Mouse (Mus musculus) neural tube, embryonic 12.5 days (tissue): ENCODE measurements around the gene Asf1b. TPM values are rescaled to one million over a fixed set of nuclear protein-coding genes. Genes with fewer than 3 reads are reported as not detected.

Experiments
- ATAC-seq: fragments of 200-750 bp; cut with Nextera tagmentation; 2 replicates; pipeline ENCODE4 v1.8.0; 2017; ENCODE audit warnings: low read depth, mild to moderate bottlenecking, moderate TSS enrichment, moderate library complexity; ENCODE audit not compliant: low FRiP score
- H3K27ac ChIP-seq: fragments of 300-500 bp; sonication (generic); 2 replicates; pipeline ENCODE4 v1.5.1; 2016
- H3K27me3 ChIP-seq: fragments of 300-500 bp; sonication (generic); replicated peaks from 2 replicates; pipeline ENCODE4 v1.6.1; 2016; ENCODE audit warnings: mild to moderate bottlenecking
- H3K36me3 ChIP-seq: fragments of 300-500 bp; sonication (generic); 2 replicates; pipeline ENCODE4 v1.6.1; 2016; ENCODE audit warnings: mild to moderate bottlenecking
- H3K4me1 ChIP-seq: fragments of 300-500 bp; sonication (generic); 2 replicates; pipeline ENCODE4 v1.6.1; 2016
- H3K4me2 ChIP-seq: fragments of 300-500 bp; sonication (generic); replicated peaks from 2 replicates; pipeline ENCODE4 v1.6.1; 2016; ENCODE audit warnings: mild to moderate bottlenecking
- H3K4me3 ChIP-seq: fragments of 300-500 bp; sonication (generic); 2 replicates; pipeline ENCODE4 v1.5.1; 2016
- H3K9ac ChIP-seq: fragments of 300-500 bp; sonication (generic); 2 replicates; pipeline ENCODE4 v1.6.1; 2016; ENCODE audit warnings: mild to moderate bottlenecking
- H3K9me3 ChIP-seq: fragments of 300-500 bp; sonication (generic); 2 replicates; pipeline ENCODE4 v1.6.1; 2016; ENCODE audit warnings: mild to moderate bottlenecking
- WGBS: fragments of 180-500 bp; shearing (Covaris S2); methylation state at CpG from one replicate; pipeline ENCODE4 v1.1.7; 2016; 5-methylcytosine and 5-hydroxymethylcytosine counted together
- polyA plus RNA-seq: library from polyadenylated mRNA; unstranded; fragments of >200 nt; fragmentation: Nextera tagmentation; extraction: Ambion mirVana; gene quantifications from 2 replicates; pipeline ENCODE4 v1.2.1, GENCODE M21; 2016

Gene Asf1b
- polyA plus RNA-seq, 1 experiment from 2014 or later = 37.1 TPM

- Histone ChIP-seq H3K4me3 (no peak overlapping the region), H3K9ac (no peak overlapping the region), H3K36me3 (peaks cover 23% of the 10 kb centered on the region), H3K27ac (no peak overlapping the region), H3K9me3 (no peaks in the 10 kb centered on the region), H3K4me1 (peaks cover 17% of the 10 kb centered on the region), H3K27me3 (no peaks in the 10 kb centered on the region), H3K4me2 (no peak overlapping the region)
- ATAC-seq = no peak
- WGBS = 93% methylated on average over 4 of the region's 4 CpGs
Observed at GRCm38 (mm10) chr8:83971121-83971520, 15.8 kb downstream of the Asf1b start.

GRCm38 (mm10) chr8:83971661-83972060, 16.4 kb downstream of the Asf1b start:
- Histone ChIP-seq H3K4me2 (peak overlapping the region; percentile 98), H3K4me3 (peak overlapping the region; percentile 96; the same call in 1 of the 2 replicates), H3K36me3 (peaks cover 23% of the 10 kb centered on the region), H3K4me1 (peaks cover 17% of the 10 kb centered on the region), H3K27ac (no peak overlapping the region), H3K9ac (no peak overlapping the region; the same call in 1 of the 2 replicates), H3K27me3 (no peaks in the 10 kb centered on the region), H3K9me3 (no peaks in the 10 kb centered on the region)
- no peak for ATAC-seq
- 78% methylated on average over 6 of the region's 6 CpGs for WGBS

GRCm38 (mm10) chr8:83972150-83973120, 17.1 kb downstream of the Asf1b start, which contains the start of gene Prkaca:
Prkaca (plus strand) TSS chr8:83972993.
- WGBS = under 1% methylated on average over 86 of the region's 94 CpGs
- Histone ChIP-seq H3K4me3 (peak within 1 kb of the TSS; percentile 96), H3K27me3 (no peaks in the 10 kb centered on the region), H3K4me2 (peak within 1 kb of the TSS; percentile 98), H3K9me3 (no peaks in the 10 kb centered on the region), H3K36me3 (peaks cover 18% of the 10 kb centered on the region), H3K27ac (peak within 1 kb of the TSS; percentile 58), H3K4me1 (peaks cover 25% of the 10 kb centered on the region), H3K9ac (peak within 1 kb of the TSS; percentile 96)
- ATAC-seq = peak; percentile 100

GRCm38 (mm10) chr8:83973161-83974031, 18.1 kb downstream of the Asf1b start:
- ATAC-seq = peak; percentile 60
- peak overlapping the region; percentile 98 for H3K4me2 ChIP-seq
- H3K4me1 ChIP-seq = peaks cover 33% of the 10 kb centered on the region
- H3K27me3 ChIP-seq = no peaks in the 10 kb centered on the region
- H3K4me3 ChIP-seq = peak overlapping the region; percentile 96
- H3K9ac ChIP-seq = peak overlapping the region; percentile 96
- H3K27ac ChIP-seq = 0 out of 2 replicates have a peak overlapping the region, but pooled peaks have one; percentile 58
- H3K9me3 ChIP-seq = no peaks in the 10 kb centered on the region
- H3K36me3 ChIP-seq = peaks cover 19% of the 10 kb centered on the region
- 4% methylated on average over 33 of the region's 37 CpGs for WGBS

GRCm38 (mm10) chr8:83974521-83974920, 19.2 kb downstream of the Asf1b start:
- peaks cover 33% of the 10 kb centered on the region for H3K4me1 ChIP-seq
- no peak for ATAC-seq
- WGBS = 88% methylated on average over 4 of the region's 4 CpGs
- no peaks in the 10 kb centered on the region for H3K27me3 ChIP-seq
- no peaks in the 10 kb centered on the region for H3K9me3 ChIP-seq
- H3K27ac ChIP-seq = no peak overlapping the region
- H3K4me3 ChIP-seq = no peak overlapping the region
- peaks cover 11% of the 10 kb centered on the region; the same call in 1 of the 2 replicates for H3K36me3 ChIP-seq
- H3K9ac ChIP-seq = 0 out of 2 replicates have a peak overlapping the region, but pooled peaks have one; percentile 96
- H3K4me2 ChIP-seq = peak overlapping the region; percentile 98

GRCm38 (mm10) chr8:83976101-83976630, 20.9 kb downstream of the Asf1b start:
- WGBS = 94% methylated on average over 4 of the region's 4 CpGs
- Histone ChIP-seq H3K27ac (no peak overlapping the region), H3K4me3 (no peak overlapping the region), H3K27me3 (no peaks in the 10 kb centered on the region), H3K36me3 (peaks cover 18% of the 10 kb centered on the region), H3K4me2 (no peak overlapping the region), H3K9me3 (no peaks in the 10 kb centered on the region), H3K4me1 (peaks cover 33% of the 10 kb centered on the region), H3K9ac (no peak overlapping the region)
- no peak for ATAC-seq

- Histone ChIP-seq H3K36me3 (peaks cover 25% of the 10 kb centered on the region), H3K27ac (no peak overlapping the region), H3K9me3 (no peaks in the 10 kb centered on the region), H3K4me3 (no peak overlapping the region), H3K4me2 (no peak overlapping the region), H3K4me1 (peaks cover 33% of the 10 kb centered on the region), H3K9ac (no peak overlapping the region), H3K27me3 (no peaks in the 10 kb centered on the region)
- no peak for ATAC-seq
- 91% methylated on average over 5 of the region's 5 CpGs for WGBS
Observed at GRCm38 (mm10) chr8:83976779-83977350, 21.6 kb downstream of the Asf1b start.

GRCm38 (mm10) chr8:83977646-83978045, 22.3 kb downstream of the Asf1b start:
- 69% methylated on average over 6 of the region's 6 CpGs for WGBS
- Histone ChIP-seq H3K27ac (no peak overlapping the region), H3K9me3 (no peaks in the 10 kb centered on the region), H3K9ac (no peak overlapping the region), H3K27me3 (no peaks in the 10 kb centered on the region), H3K4me1 (peaks cover 33% of the 10 kb centered on the region), H3K36me3 (peaks cover 33% of the 10 kb centered on the region), H3K4me3 (no peak overlapping the region), H3K4me2 (0 out of 2 replicates have a peak overlapping the region, but pooled peaks have one; percentile 6)
- no peak for ATAC-seq

GRCm38 (mm10) chr8:83978200-83978599, 22.9 kb downstream of the Asf1b start:
- H3K27ac ChIP-seq = no peak overlapping the region
- no peak overlapping the region for H3K4me3 ChIP-seq
- WGBS = 82% methylated on average over 9 of the region's 9 CpGs
- H3K27me3 ChIP-seq = no peaks in the 10 kb centered on the region
- H3K9ac ChIP-seq = no peak overlapping the region
- H3K36me3 ChIP-seq = peaks cover 39% of the 10 kb centered on the region
- H3K4me2 ChIP-seq = 0 out of 2 replicates have a peak overlapping the region, but pooled peaks have one; percentile 6
- H3K4me1 ChIP-seq = peaks cover 32% of the 10 kb centered on the region
- H3K9me3 ChIP-seq = no peaks in the 10 kb centered on the region
- no peak for ATAC-seq

GRCm38 (mm10) chr8:83980250-83980649, 24.9 kb downstream of the Asf1b start:
- Histone ChIP-seq H3K27ac (no peak overlapping the region), H3K27me3 (no peaks in the 10 kb centered on the region), H3K4me1 (peaks cover 16% of the 10 kb centered on the region), H3K9ac (no peak overlapping the region), H3K9me3 (no peaks in the 10 kb centered on the region), H3K4me2 (no peak overlapping the region), H3K36me3 (peaks cover 53% of the 10 kb centered on the region), H3K4me3 (no peak overlapping the region)
- 90% methylated on average over 1 of the region's 1 CpGs for WGBS
- ATAC-seq = no peak

GRCm38 (mm10) chr8:83980845-83981244, 25.5 kb downstream of the Asf1b start:
- Histone ChIP-seq H3K4me3 (no peak overlapping the region), H3K9ac (no peak overlapping the region), H3K27me3 (no peaks in the 10 kb centered on the region), H3K4me2 (no peak overlapping the region), H3K27ac (no peak overlapping the region), H3K9me3 (no peaks in the 10 kb centered on the region), H3K36me3 (peaks cover 56% of the 10 kb centered on the region), H3K4me1 (peaks cover 16% of the 10 kb centered on the region)
- no peak for ATAC-seq
- WGBS = 83% methylated on average over 8 of the region's 8 CpGs
